Mouse (Mus musculus) C2C12 (cell line): Measurements from ENCODE around the gene Slc8b1. TPM values are rescaled to one million over a fixed set of nuclear protein-coding genes. Genes with fewer than 3 reads are reported as not detected.

Source experiments
- H3K27me3 ChIP-seq: one replicate; pipeline ENCODE4 v1.6.1; 2011; ENCODE audit not compliant: control insufficient read depth, insufficient read depth, insufficient read length
- H3K36me3 ChIP-seq: one replicate; pipeline ENCODE4 v1.6.1; 2011; ENCODE audit not compliant: control insufficient read depth, insufficient read depth
- H3K4me3 ChIP-seq: one replicate; pipeline ENCODE4 v1.5.1; 2011; ENCODE audit warnings: mild to moderate bottlenecking, control low read depth; ENCODE audit not compliant: poor library complexity, insufficient read depth, severe bottlenecking
- H3K79me2 ChIP-seq: one replicate; pipeline ENCODE4 v1.6.1; 2011; ENCODE audit not compliant: control insufficient read depth, insufficient read depth
- H3K79me3 ChIP-seq: one replicate; pipeline ENCODE4 v1.6.1; 2011; ENCODE audit warnings: low read depth, control low read depth
- H3ac ChIP-seq: one replicate; pipeline ENCODE3; 2011; ENCODE audit warnings: low read depth; ENCODE audit not compliant: control insufficient read depth, insufficient read length
- CEBPB ChIP-seq: IDR thresholded peaks from one replicate; pipeline ENCODE4 v1.6.1; 2011; ENCODE audit warnings: low read depth, mild to moderate bottlenecking, control low read depth, moderate library complexity
- CTCF ChIP-seq: IDR thresholded peaks from one replicate; pipeline ENCODE4 v1.5.1; 2011; ENCODE audit not compliant: control insufficient read depth, insufficient read depth, insufficient read length
- FOSL1 ChIP-seq: IDR thresholded peaks from one replicate; pipeline ENCODE4 v1.8.0; 2011; ENCODE audit warnings: mild to moderate bottlenecking, low read length; ENCODE audit not compliant: poor library complexity, insufficient read depth, severe bottlenecking
- MAX ChIP-seq: IDR thresholded peaks from one replicate; pipeline ENCODE4 v1.6.1; 2011; ENCODE audit warnings: mild to moderate bottlenecking, control low read depth
- MYOD1 ChIP-seq: IDR thresholded peaks from one replicate; pipeline ENCODE4 v1.6.1; 2011; ENCODE audit warnings: low read depth; ENCODE audit not compliant: control insufficient read depth, insufficient read length
- MYOG ChIP-seq: IDR thresholded peaks from one replicate; pipeline ENCODE4 v1.6.1; 2011; ENCODE audit not compliant: control insufficient read depth, insufficient read length; ENCODE audit errors: extremely low read depth
- USF1 ChIP-seq: IDR thresholded peaks from one replicate; pipeline ENCODE4 v1.6.1; 2011; ENCODE audit warnings: low read depth, mild to moderate bottlenecking, control low read depth, moderate library complexity
- polyA plus RNA-seq: library from polyadenylated mRNA; unstranded; fragments of >200 nt; fragmentation: generic; extraction: Trizol; gene quantifications from one replicate; pipeline ENCODE4 v1.2.1, GENCODE M21; 2012; ENCODE audit warnings: missing spikeins

Gene Slc8b1
- polyA plus RNA-seq, 1 experiment, result 6.1 TPM

- Histone ChIP-seq H3K27me3 (peaks cover 49% of the 10 kb centered on the region), H3K79me3 (no peaks in the 10 kb centered on the region), H3K36me3 (no peaks in the 10 kb centered on the region), H3ac (no peak within 1 kb of the TSS), H3K4me3 (no peak within 1 kb of the TSS), H3K79me2 (no peaks in the 10 kb centered on the region)
- TF ChIP-seq CTCF (no peak), FOSL1 (no peak), MYOD1 (no peak), CEBPB (no peak), MAX (no peak), USF1 (no peak), MYOG (no peak)
Observed at GRCm38 (mm10) chr5:120476296-120476695, 34.7 kb upstream of the Slc8b1 start, which contains the start of gene Sds. Gene Sds, plus strand, starts transcription at chr5:120476526.

GRCm38 (mm10) chr5:120477993-120478392, 33.0 kb upstream of the Slc8b1 start:
- H3K36me3 ChIP-seq, result no peaks in the 10 kb centered on the region
- H3K27me3 ChIP-seq, result peaks cover 41% of the 10 kb centered on the region
- no peaks in the 10 kb centered on the region for H3K79me2 ChIP-seq
- H3K4me3 ChIP-seq, result no peak overlapping the region
- no peak overlapping the region for H3ac ChIP-seq
- H3K79me3 ChIP-seq, result no peaks in the 10 kb centered on the region
- TF ChIP-seq MYOG, result no peak
- no peak for TF ChIP-seq CEBPB
- no peak for TF ChIP-seq USF1
- TF ChIP-seq CTCF, result no peak
- no peak for TF ChIP-seq MYOD1
- TF ChIP-seq MAX, result no peak
- TF ChIP-seq FOSL1, result no peak

- Histone ChIP-seq H3K36me3 (no peaks in the 10 kb centered on the region), H3ac (no peak overlapping the region), H3K79me2 (no peaks in the 10 kb centered on the region), H3K4me3 (no peak overlapping the region), H3K27me3 (peaks cover 27% of the 10 kb centered on the region), H3K79me3 (no peaks in the 10 kb centered on the region)
- TF ChIP-seq FOSL1, result no peak
- TF ChIP-seq CTCF, result no peak
- no peak for TF ChIP-seq MAX
- TF ChIP-seq CEBPB, result no peak
- no peak for TF ChIP-seq USF1
- no peak for TF ChIP-seq MYOG
- TF ChIP-seq MYOD1, result no peak
Observed at GRCm38 (mm10) chr5:120479538-120479937, 31.4 kb upstream of the Slc8b1 start.

- Histone ChIP-seq H3K79me3 (no peaks in the 10 kb centered on the region), H3K79me2 (no peaks in the 10 kb centered on the region), H3K27me3 (peaks cover 18% of the 10 kb centered on the region), H3K36me3 (peaks cover 2% of the 10 kb centered on the region), H3K4me3 (no peak overlapping the region), H3ac (no peak overlapping the region)
- no peak for TF ChIP-seq MYOG
- TF ChIP-seq MYOD1, result no peak
- no peak for TF ChIP-seq CEBPB
- no peak for TF ChIP-seq FOSL1
- TF ChIP-seq CTCF, result no peak
- no peak for TF ChIP-seq MAX
- no peak for TF ChIP-seq USF1
Observed at GRCm38 (mm10) chr5:120481205-120481604, 29.8 kb upstream of the Slc8b1 start.

GRCm38 (mm10) chr5:120483399-120483798, 27.6 kb upstream of the Slc8b1 start:
- no peaks in the 10 kb centered on the region for H3K79me3 ChIP-seq
- no peak for TF ChIP-seq MYOD1
- no peak for TF ChIP-seq MAX
- no peak for TF ChIP-seq FOSL1
- TF ChIP-seq CTCF, result no peak
- TF ChIP-seq MYOG, result no peak
- TF ChIP-seq USF1, result no peak
- TF ChIP-seq CEBPB, result no peak
- peaks cover 9% of the 10 kb centered on the region for H3K36me3 ChIP-seq
- H3K79me2 ChIP-seq, result no peaks in the 10 kb centered on the region
- no peak overlapping the region for H3ac ChIP-seq
- peaks cover 3% of the 10 kb centered on the region for H3K27me3 ChIP-seq
- no peak overlapping the region for H3K4me3 ChIP-seq

- TF ChIP-seq CTCF (no peak), CEBPB (no peak), MYOG (no peak), FOSL1 (no peak), USF1 (no peak), MYOD1 (no peak), MAX (no peak)
- H3K36me3 ChIP-seq, result peaks cover 30% of the 10 kb centered on the region
- H3K4me3 ChIP-seq, result no peak overlapping the region
Observed at GRCm38 (mm10) chr5:120487844-120488243, 23.1 kb upstream of the Slc8b1 start.

More at GRCm38 (mm10) chr5:120487844-120488243, 23.1 kb upstream of the Slc8b1 start:
- Histone ChIP-seq H3ac (no peak overlapping the region), H3K27me3 (no peaks in the 10 kb centered on the region), H3K79me3 (no peaks in the 10 kb centered on the region), H3K79me2 (no peaks in the 10 kb centered on the region)
